Mouse (Mus musculus) CH12.LX (cell line): ENCODE results near the gene Zswim5. TPM values are rescaled to one million over a fixed set of nuclear protein-coding genes. Genes with fewer than 3 reads are reported as not detected.

Experiments
- DNase-seq: peaks from one replicate; pipeline ENCODE4 v3.0.0-alpha.2; 2013; ENCODE audit errors: extremely low read depth
- H3K27ac ChIP-seq: 2 replicates; pipeline ENCODE4 v1.5.1; 2012; ENCODE audit warnings: low read depth, mild to moderate bottlenecking, control low read depth, moderate library complexity; ENCODE audit not compliant: insufficient read depth
- H3K27me3 ChIP-seq: replicated peaks from 2 replicates; pipeline ENCODE3; 2012; ENCODE audit warnings: inconsistent platforms
- H3K36me3 ChIP-seq, 2 experiments: replicated peaks in 1 of 2; 2 replicates each; pipeline versions ENCODE3 to v1.6.1; 2012; ENCODE audit warnings: inconsistent platforms in 1 of 2, low read length in 1 of 2, mild to moderate bottlenecking in 1 of 2, mixed read lengths in 1 of 2, moderate library complexity in 1 of 2; ENCODE audit not compliant: control insufficient read depth in 1 of 2, insufficient read depth in 1 of 2
- H3K4me1 ChIP-seq, 2 experiments: 2 replicates each; pipeline ENCODE4 v1.6.1; 2012; ENCODE audit warnings: inconsistent platforms in 1 of 2, moderate library complexity in 1 of 2; ENCODE audit not compliant: insufficient read depth in 2 of 2, control insufficient read depth in 1 of 2
- H3K4me2 ChIP-seq: 2 replicates; pipeline ENCODE4 v1.6.1; 2012; ENCODE audit warnings: low read depth, mild to moderate bottlenecking, control low read depth; ENCODE audit not compliant: poor library complexity, insufficient read depth, severe bottlenecking
- H3K4me3 ChIP-seq, 3 experiments: fragments of 150-350 bp in 1 of 3; sonication (generic) in 1 of 3; replicated peaks in 1 of 3; 2 replicates each; pipeline versions ENCODE3 to v1.5.1; 2011 to 2012; ENCODE audit warnings: low read depth in 2 of 3, low read length in 2 of 3, mild to moderate bottlenecking in 2 of 3, moderate library complexity in 2 of 3, control low read depth in 1 of 3, improper control_type of control experiment in 1 of 3, inconsistent platforms in 1 of 3, mixed read lengths in 1 of 3; ENCODE audit not compliant: poor library complexity in 1 of 3
- H3K79me2 ChIP-seq: replicated peaks from 2 replicates; pipeline ENCODE4 v1.6.1; 2012; ENCODE audit warnings: mild to moderate bottlenecking, moderate library complexity; ENCODE audit not compliant: control insufficient read depth, poor library complexity, insufficient read depth, severe bottlenecking; ENCODE audit errors: extremely low read depth
- H3K9ac ChIP-seq: 2 replicates; pipeline ENCODE4 v1.6.1; 2012; ENCODE audit warnings: low read depth, mild to moderate bottlenecking, control low read depth, moderate library complexity; ENCODE audit not compliant: insufficient read depth
- H3K9me3 ChIP-seq: replicated peaks from 2 replicates; pipeline ENCODE3; 2012; ENCODE audit warnings: low read length, inconsistent platforms, mixed read lengths
- BHLHE40 ChIP-seq: IDR thresholded peaks from 2 replicates; pipeline ENCODE4 v1.6.1; 2011; ENCODE audit warnings: mild to moderate bottlenecking, low read depth, low read length, improper control_type of control experiment
- CHD1 ChIP-seq: IDR thresholded peaks from 2 replicates; pipeline ENCODE4 v1.6.1; 2012; ENCODE audit warnings: low read depth, low read length, improper control_type of control experiment, inconsistent platforms
- CHD2 ChIP-seq: IDR thresholded peaks from 2 replicates; pipeline ENCODE4 v1.6.1; 2011; ENCODE audit warnings: low read length, improper control_type of control experiment
- E2F4 ChIP-seq: IDR thresholded peaks from 2 replicates; pipeline ENCODE4 v1.6.1; 2011; ENCODE audit warnings: low read depth, low read length, improper control_type of control experiment; ENCODE audit not compliant: insufficient replicate concordance
- ELF1 ChIP-seq: IDR thresholded peaks from 2 replicates; pipeline ENCODE4 v1.6.1; 2014; ENCODE audit warnings: low read depth, mild to moderate bottlenecking, inconsistent platforms, low read length, improper control_type of control experiment
- EP300 ChIP-seq: IDR thresholded peaks from 2 replicates; pipeline ENCODE4 v1.6.1; 2011; ENCODE audit warnings: low read length, improper control_type of control experiment
- ETS1 ChIP-seq: conservative IDR thresholded peaks from 2 replicates; pipeline ENCODE4 v1.6.1; 2012; ENCODE audit warnings: low read depth, mild to moderate bottlenecking, inconsistent platforms, low read length, improper control_type of control experiment, moderate library complexity
- HCFC1 ChIP-seq: IDR thresholded peaks from 2 replicates; pipeline ENCODE4 v1.6.1; 2012; ENCODE audit warnings: low read depth, mild to moderate bottlenecking, inconsistent platforms, low read length, improper control_type of control experiment
- IRF4 ChIP-seq: IDR thresholded peaks from 2 replicates; pipeline ENCODE4 v1.6.1; 2014; ENCODE audit warnings: low read depth, mild to moderate bottlenecking, inconsistent platforms, low read length, improper control_type of control experiment
- JUN ChIP-seq: IDR thresholded peaks from 2 replicates; pipeline ENCODE4 v1.6.1; 2011; ENCODE audit warnings: low read depth, mild to moderate bottlenecking, low read length, improper control_type of control experiment, moderate library complexity; ENCODE audit not compliant: insufficient read depth
- KAT2A ChIP-seq: IDR thresholded peaks from 2 replicates; pipeline ENCODE4 v1.6.1; 2012; ENCODE audit warnings: low read length, improper control_type of control experiment, inconsistent platforms; ENCODE audit not compliant: insufficient replicate concordance
- MAFK ChIP-seq: IDR thresholded peaks from 2 replicates; pipeline ENCODE4 v1.6.1; 2011; ENCODE audit warnings: low read length, improper control_type of control experiment; ENCODE audit not compliant: insufficient replicate concordance
- MAX ChIP-seq: IDR thresholded peaks from 2 replicates; pipeline ENCODE4 v1.6.1; 2011; ENCODE audit warnings: low read length, improper control_type of control experiment
- MAZ ChIP-seq: IDR thresholded peaks from 2 replicates; pipeline ENCODE4 v1.6.1; 2012; ENCODE audit warnings: low read depth, mild to moderate bottlenecking, inconsistent platforms, low read length, improper control_type of control experiment, moderate library complexity
- MEF2A ChIP-seq: IDR thresholded peaks from 2 replicates; pipeline ENCODE4 v1.6.1; 2014; ENCODE audit warnings: low read depth, mild to moderate bottlenecking, inconsistent platforms, low read length, improper control_type of control experiment, borderline replicate concordance
- MXI1 ChIP-seq: IDR thresholded peaks from 2 replicates; pipeline ENCODE4 v1.6.1; 2011; ENCODE audit warnings: mild to moderate bottlenecking, low read depth, low read length, improper control_type of control experiment
- MYC ChIP-seq: IDR thresholded peaks from 2 replicates; pipeline ENCODE4 v1.6.1; 2011; ENCODE audit warnings: low read depth, mild to moderate bottlenecking, improper control_type of control experiment, low read length
- NELFE ChIP-seq: IDR thresholded peaks from 2 replicates; pipeline ENCODE4 v1.6.1; 2011; ENCODE audit warnings: low read depth, low read length, improper control_type of control experiment
- NRF1 ChIP-seq: IDR thresholded peaks from 2 replicates; pipeline ENCODE4 v1.6.1; 2014; ENCODE audit warnings: low read depth, mild to moderate bottlenecking, inconsistent platforms, low read length, improper control_type of control experiment, moderate library complexity
- PAX5 ChIP-seq: IDR thresholded peaks from 2 replicates; pipeline ENCODE4 v1.6.1; 2012; ENCODE audit warnings: low read length, inconsistent platforms, mixed read lengths
- POLR2A ChIP-seq: IDR thresholded peaks from 2 replicates; pipeline ENCODE4 v1.6.1; 2011; ENCODE audit warnings: low read depth, mild to moderate bottlenecking, improper control_type of control experiment, low read length
- RAD21 ChIP-seq: IDR thresholded peaks from 2 replicates; pipeline ENCODE4 v1.6.1; 2011; ENCODE audit warnings: low read depth, mild to moderate bottlenecking, low read length, improper control_type of control experiment, moderate library complexity
- SIN3A ChIP-seq: IDR thresholded peaks from 2 replicates; pipeline ENCODE4 v1.6.1; 2012; ENCODE audit warnings: low read length, improper control_type of control experiment, inconsistent platforms
- SMC3 ChIP-seq: IDR thresholded peaks from 2 replicates; pipeline ENCODE4 v1.6.1; 2011; ENCODE audit warnings: low read depth, low read length, improper control_type of control experiment
- TBP ChIP-seq: conservative IDR thresholded peaks from 2 replicates; pipeline ENCODE4 v1.6.1; 2011; ENCODE audit warnings: low read depth, low read length, improper control_type of control experiment
- ZC3H11A ChIP-seq: IDR thresholded peaks from 2 replicates; pipeline ENCODE4 v1.6.1; 2012; ENCODE audit warnings: low read depth, mild to moderate bottlenecking, inconsistent platforms, low read length, improper control_type of control experiment
- ZNF384 ChIP-seq: IDR thresholded peaks from 2 replicates; pipeline ENCODE4 v1.6.1; 2012; ENCODE audit warnings: low read depth, low read length, improper control_type of control experiment, inconsistent platforms
- dilution Hi-C: fragments of 300-500 bp; cut with MboI; formaldehyde crosslinking; loops from 2 replicates; pipeline ENCODE4 v1.14.3; 2020; ENCODE audit warnings: low sequenced_read_pairs; ENCODE audit not compliant: extremely low pct_unique_long_range_greater_than_20kb, extremely low pct_ligation_motif_present
- in situ Hi-C: fragments of 300-500 bp; cut with MboI; formaldehyde crosslinking; loops from 3 replicates; pipeline ENCODE4 v1.14.3; 2019; ENCODE audit warnings: low sequenced_read_pairs, low pct_ligation_motif_present, low pct_unique_long_range_greater_than_20kb, mixed read lengths
- polyA plus RNA-seq: library from polyadenylated mRNA; unstranded; fragments of >175 nt; gene quantifications from 2 replicates; pipeline ENCODE4 v1.2.1, GENCODE M21; 2012; ENCODE audit warnings: low read depth; ENCODE audit not compliant: insufficient read length
- total RNA-seq, 2 experiments: library from RNA; depleted of rRNA; stranded (reverse); fragments of 300-350 nt in 1 of 2; fragments of >200 nt in 1 of 2; gene quantifications; 2 replicates each; pipeline ENCODE4 v1.2.3; 2012 to 2014

Gene Zswim5
- total and polyA plus RNA-seq, 3 experiments = 1.1 to 1.2 (median 1.2) TPM

GRCm38 (mm10) chr4:116829364-116830069 is 47.7 kb upstream of the Zswim5 start:
- no peak overlapping the region for H3K4me3 ChIP-seq
- peaks cover 0 to 7% of the 10 kb centered on the region in 2 experiments; a peak in 2 of 4 replicates for H3K4me1 ChIP-seq
- in situ Hi-C loops (no loop called here), dilution Hi-C loops (no loop called here)
- no peaks in the 10 kb centered on the region for H3K36me3 ChIP-seq
- H3K79me2 ChIP-seq = no peaks in the 10 kb centered on the region
- DNase-seq = no peak
- no peak overlapping the region for H3K27ac ChIP-seq
- H3K4me2 ChIP-seq = no peak overlapping the region
- no peaks in the 10 kb centered on the region for H3K9me3 ChIP-seq
- TF ChIP-seq MAFK (no peak), POLR2A (no peak), NELFE (no peak), RAD21 (no peak), IRF4 (no peak), MXI1 (no peak), CHD1 (no peak), BHLHE40 (no peak), PAX5 (no peak), ELF1 (no peak), SMC3 (no peak), EP300 (no peak), E2F4 (no peak), SIN3A (no peak), MAX (no peak), NRF1 (no peak)
- no peaks in the 10 kb centered on the region for H3K27me3 ChIP-seq
- H3K9ac ChIP-seq = no peak overlapping the region

- Histone ChIP-seq H3K27me3 (no peaks in the 10 kb centered on the region), H3K4me1 (peaks cover 0 to 7% of the 10 kb centered on the region in 2 experiments; a peak in 2 of 4 replicates), H3K27ac (no peak overlapping the region), H3K4me3 (no peak overlapping the region), H3K4me2 (no peak overlapping the region), H3K9ac (no peak overlapping the region), H3K9me3 (no peaks in the 10 kb centered on the region), H3K36me3 (no peaks in the 10 kb centered on the region), H3K79me2 (no peaks in the 10 kb centered on the region)
- no peak for DNase-seq
- dilution Hi-C loops (no loop called here), in situ Hi-C loops (no loop called here)
- TF ChIP-seq TBP (no peak), CHD2 (no peak), IRF4 (no peak), KAT2A (no peak), BHLHE40 (no peak), RAD21 (no peak), MAZ (no peak), ZNF384 (no peak), MEF2A (no peak), SMC3 (no peak), EP300 (no peak), HCFC1 (no peak), MXI1 (no peak), MYC (no peak), JUN (no peak), ZC3H11A (no peak), ETS1 (no peak)
Measured at GRCm38 (mm10) chr4:116830070-116830368, 47.2 kb upstream of the Zswim5 start.
